Mouse (Mus musculus): ENCODE measurements around the gene Babam2. TPM values are rescaled to one million over a fixed set of nuclear protein-coding genes. Genes with fewer than 3 reads are reported as not detected.
"Not testable (repeated sequence)": the region's sequence is repeated elsewhere in the genome, so short reads cannot be mapped to it uniquely, and the experiment has no call there.

Babam2 gene
- polyA plus RNA-seq, 3 experiments from 2014 or later = 83.9 to 117 (median 107) TPM

DNA sequence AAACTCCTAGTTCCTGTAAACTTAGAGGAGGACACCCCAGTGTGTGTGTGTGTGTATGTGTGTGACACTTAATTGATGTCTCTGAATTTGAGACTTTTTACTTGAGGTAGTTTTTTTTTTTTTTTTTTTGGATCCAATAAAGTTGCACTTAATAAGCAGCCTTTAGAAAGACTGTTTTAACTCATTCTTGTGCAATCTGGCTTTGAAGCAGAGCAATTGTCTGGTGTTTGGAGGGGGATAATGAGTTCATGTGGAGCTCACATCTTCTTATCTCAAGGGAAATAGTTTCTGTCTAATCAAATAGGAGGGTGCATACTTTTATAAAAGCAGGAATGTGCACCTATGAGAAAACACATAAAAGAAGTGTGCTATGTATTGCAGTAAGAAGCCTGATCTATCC, 142.5 kb downstream of the Babam2 start:
- ATAC-seq = no peak

DNA sequence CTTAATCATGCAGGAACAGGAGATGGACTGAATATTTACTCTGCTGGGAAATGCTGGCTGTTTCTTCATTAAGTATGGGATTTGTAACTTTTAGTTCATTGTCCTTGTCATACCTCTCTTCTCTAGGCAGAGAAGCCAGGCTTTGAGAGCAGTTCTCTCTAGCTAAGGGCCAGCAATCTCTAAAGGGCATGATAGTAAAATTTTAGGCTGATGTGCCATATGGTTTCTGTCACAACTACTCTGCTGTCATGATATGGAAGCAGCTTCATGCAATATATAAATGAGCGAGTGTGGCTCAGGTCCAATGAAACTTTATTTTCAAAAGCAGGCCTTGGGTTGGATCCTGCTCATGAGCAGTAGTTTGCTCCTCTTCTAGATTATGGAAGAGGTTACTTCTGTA, 142.9 kb downstream of the Babam2 start:
- no peak for ATAC-seq

- no peak for ATAC-seq
Observed at GRCm38 (mm10) chr5:31844856-31845255, 147.4 kb downstream of the Babam2 start.

- ATAC-seq = no peak
Observed at GRCm38 (mm10) chr5:31846971-31847370, 149.5 kb downstream of the Babam2 start.

- ATAC-seq = no peak
Observed at GRCm38 (mm10) chr5:31848995-31849394, 151.5 kb downstream of the Babam2 start.

GRCm38 (mm10) chr5:31852786-31853185, 155.3 kb downstream of the Babam2 start:
- no peak for ATAC-seq

- ATAC-seq = no peak
Observed at GRCm38 (mm10) chr5:31853831-31854230, 156.3 kb downstream of the Babam2 start.

- not testable (repeated sequence) for ATAC-seq
Observed at GRCm38 (mm10) chr5:31858877-31859276, 161.4 kb downstream of the Babam2 start.

DNA sequence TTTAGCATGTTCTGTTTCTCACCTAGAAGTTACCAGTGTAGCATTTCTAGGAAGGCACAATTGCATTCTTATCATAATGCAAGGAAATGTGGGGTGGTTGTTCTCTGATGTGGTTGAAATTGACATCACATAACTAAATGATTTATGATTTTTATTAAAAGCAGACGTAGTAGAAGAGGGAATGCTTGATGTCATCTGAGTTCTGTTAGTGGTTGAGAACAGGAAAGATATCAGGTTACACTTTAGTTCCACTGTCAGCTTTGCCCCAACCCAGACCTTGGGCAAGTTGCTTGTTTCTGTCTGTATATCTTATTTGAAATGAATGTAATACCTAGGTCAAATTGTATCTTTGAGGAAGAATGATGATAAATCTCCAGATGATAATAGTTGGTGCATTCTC, 162.9 kb downstream of the Babam2 start:
- peak; percentile 25 for ATAC-seq

- no peak for ATAC-seq
Observed at GRCm38 (mm10) chr5:31860831-31861624, 163.5 kb downstream of the Babam2 start.

DNA sequence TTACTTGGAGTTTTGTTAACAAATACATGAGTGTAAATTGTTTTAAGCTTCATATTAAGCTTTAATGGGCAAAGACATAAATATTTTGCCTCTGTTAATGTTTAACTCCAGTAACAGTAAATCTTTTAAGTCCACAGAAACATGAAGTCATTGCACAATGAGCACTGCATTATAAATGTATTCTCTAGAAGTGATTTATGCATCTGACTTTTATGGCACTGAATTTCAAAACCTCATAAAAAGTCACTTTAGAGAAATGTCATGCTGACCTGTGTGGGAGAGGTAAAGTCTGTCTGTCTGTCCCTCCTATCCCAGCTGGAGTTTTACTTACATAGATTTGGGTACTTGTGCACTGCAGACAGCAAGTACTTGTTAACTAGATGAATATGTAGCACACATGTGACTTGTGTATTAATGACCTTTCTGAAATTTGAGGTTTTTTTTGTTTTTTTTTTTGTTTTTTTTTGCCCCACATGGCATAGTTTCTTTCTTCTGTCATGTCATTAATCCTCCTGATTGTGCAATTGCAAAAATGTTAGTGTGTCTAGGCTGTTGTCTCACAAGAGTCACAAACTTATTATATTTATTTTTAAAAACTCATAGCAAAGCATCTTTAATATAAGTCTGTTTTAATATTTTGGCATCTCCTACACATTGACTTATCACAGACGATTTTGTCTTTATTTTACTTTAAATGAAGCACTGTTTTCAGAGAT, 165.4 kb downstream of the Babam2 start:
- ATAC-seq = no peak

- no peak for ATAC-seq
Observed at GRCm38 (mm10) chr5:31864095-31864494, 166.6 kb downstream of the Babam2 start.

- no peak for ATAC-seq
Observed at GRCm38 (mm10) chr5:31866071-31866470, 168.6 kb downstream of the Babam2 start.

- no peak for ATAC-seq
Observed at GRCm38 (mm10) chr5:31870856-31871520, 173.5 kb downstream of the Babam2 start.

DNA sequence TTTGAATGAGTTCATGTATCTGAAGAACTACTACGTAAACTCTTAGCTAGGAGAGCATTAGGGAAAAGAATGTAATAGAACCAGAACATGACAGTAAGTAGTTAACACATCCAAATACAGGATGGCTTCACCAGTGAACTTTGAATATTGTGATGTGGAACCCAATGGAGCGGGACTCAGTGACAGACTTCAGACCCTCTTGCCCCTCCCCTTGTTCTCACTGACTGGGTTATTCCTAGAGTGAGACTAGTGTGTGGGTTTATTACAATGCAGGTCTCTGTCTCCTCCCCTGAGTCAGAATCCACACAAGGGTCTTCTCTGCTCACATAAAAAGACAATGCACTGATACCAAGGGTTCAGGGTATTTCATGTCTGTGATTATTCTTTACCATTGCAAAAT, 175.8 kb downstream of the Babam2 start:
- ATAC-seq = no peak

DNA sequence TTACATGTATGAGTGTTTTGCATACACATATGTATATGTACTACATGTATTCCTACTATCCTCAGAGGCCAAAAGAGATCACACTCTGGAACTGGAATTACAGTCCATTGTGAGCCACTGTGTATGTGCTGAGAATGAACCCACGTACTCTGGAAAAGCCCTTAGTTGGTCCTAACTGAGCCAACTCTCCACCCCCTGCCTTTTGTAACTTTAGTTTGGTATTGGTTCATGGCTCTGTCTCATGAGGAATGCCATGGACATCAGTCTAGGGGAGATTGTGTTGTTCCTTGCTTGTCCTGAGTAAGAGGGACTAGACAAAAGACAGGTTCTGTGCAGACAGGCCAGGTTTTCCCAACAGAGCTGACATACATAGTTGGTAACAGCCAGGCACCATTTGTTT, 177.1 kb downstream of the Babam2 start:
- ATAC-seq = no peak

- no peak for ATAC-seq
Observed at GRCm38 (mm10) chr5:31875443-31875842, 178.0 kb downstream of the Babam2 start.

DNA sequence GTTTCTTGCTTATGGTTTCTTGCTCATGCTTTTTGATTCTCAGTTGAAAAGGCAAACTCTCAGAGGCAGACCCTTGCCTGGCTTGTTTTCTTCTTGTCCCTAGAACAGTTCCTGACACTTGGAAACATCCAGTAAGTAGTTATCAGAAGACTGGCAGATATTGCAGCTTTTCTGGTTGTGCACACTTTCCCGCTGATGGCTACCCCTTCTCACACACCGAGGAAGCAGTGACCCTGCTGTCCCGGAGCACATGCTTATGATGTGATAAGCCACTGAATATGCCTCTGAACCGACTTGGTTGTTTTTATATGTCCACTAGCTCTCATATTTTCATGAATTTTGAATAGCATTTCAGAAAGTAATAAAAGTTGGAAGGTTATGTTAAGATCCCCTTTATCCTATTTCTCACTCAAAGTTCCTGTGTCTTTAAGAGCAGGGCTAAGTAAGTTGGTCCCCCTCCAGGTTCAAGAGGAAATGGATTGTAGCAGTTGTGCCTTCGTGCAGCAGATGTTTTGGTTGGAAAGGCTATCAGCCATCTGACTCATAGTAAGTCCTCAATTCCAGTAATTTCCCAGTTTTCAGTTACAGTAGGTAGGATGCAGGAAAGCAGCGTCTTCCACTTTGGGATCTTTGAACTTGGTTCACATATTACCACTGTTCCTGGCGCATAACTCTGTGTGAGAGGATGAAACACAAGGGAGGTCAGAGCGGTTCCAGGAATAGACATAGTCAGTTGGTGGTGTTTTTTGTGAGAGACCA, 178.9 kb downstream of the Babam2 start:
- no peak for ATAC-seq

- ATAC-seq = no peak
Observed at GRCm38 (mm10) chr5:31880457-31880856, 183.0 kb downstream of the Babam2 start.

DNA sequence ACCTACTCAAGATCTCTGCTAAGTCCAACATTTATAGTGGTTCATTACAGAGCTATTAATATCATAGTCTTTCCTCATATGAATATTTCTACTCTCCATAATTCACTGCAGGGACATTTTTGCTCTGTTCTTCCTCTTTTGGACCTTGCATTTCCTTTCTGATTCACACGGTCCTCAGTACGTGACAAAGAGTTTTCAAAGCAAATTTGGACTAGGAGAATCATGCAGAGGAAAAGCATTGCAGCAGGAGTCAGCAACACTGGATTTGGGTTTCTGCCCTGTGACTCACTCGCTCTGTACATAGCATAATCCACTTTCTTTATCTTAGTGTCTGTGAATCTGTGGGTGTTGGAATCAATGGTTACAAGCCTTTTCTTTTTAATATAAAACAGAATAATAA, 184.8 kb downstream of the Babam2 start:
- ATAC-seq = no peak

DNA sequence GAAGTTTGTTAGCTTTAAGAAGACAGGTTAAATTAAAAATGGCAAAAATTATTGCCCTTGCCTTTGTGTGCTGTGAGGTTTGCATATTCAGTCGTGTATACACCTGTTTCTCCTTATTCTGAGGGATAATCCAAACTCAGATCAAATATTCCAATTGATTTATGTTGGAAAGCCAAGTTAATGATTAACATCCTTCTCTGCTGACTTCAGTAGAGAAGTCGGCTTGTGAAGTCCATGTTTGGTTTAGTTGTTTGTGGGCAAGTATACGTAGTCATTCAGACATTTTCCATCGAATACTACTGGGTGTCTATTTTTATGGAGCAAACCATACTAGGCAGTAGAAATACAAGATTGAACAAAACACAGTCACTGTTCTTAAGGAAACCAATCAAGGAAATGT, 187.5 kb downstream of the Babam2 start:
- no peak for ATAC-seq

DNA sequence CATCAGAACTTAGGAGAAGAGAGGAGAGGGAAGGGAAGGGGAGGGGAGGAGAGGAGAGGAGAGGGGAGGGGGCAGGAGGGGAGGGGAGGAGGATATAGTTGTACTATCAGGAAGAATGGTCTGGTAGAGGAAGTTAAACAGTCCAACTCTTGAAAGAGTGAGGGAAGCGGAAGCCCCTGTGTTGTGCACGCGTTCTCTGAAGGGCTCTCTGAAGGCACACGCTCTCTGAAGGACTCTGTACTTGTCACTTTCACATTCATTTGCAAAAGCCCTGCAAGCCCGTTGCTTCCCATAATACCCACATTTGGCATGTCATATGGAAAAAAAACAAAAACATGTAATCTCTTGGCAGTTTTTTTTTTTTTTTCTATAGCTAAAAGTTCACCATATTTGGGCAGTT, 190.1 kb downstream of the Babam2 start:
- ATAC-seq = no peak

GRCm38 (mm10) chr5:31888341-31888740, 190.9 kb downstream of the Babam2 start:
- ATAC-seq = no peak
